Mouse (Mus musculus) G1E (cell line): ENCODE data around the gene Rab10.
"Not testable (repeated sequence)": the region's sequence is repeated elsewhere in the genome, so short reads cannot be mapped to it uniquely, and the experiment has no call there.

ENCODE experiments used
- CTCF ChIP-seq: IDR thresholded peaks from 2 replicates; pipeline ENCODE4 v1.5.1; 2012; ENCODE audit warnings: low read depth, low read length, inconsistent platforms, mixed read lengths
- GATA1 ChIP-seq: IDR thresholded peaks from 2 replicates; pipeline ENCODE4 v1.6.1; 2012; ENCODE audit warnings: borderline replicate concordance, low read length, inconsistent platforms, mixed read lengths
- POLR2AphosphoS5 ChIP-seq: IDR thresholded peaks from 2 replicates; pipeline ENCODE4 v1.6.1; 2012; ENCODE audit warnings: low read depth, low read length, inconsistent platforms; ENCODE audit not compliant: insufficient replicate concordance
- TAL1 ChIP-seq: conservative IDR thresholded peaks from 2 replicates; pipeline ENCODE4 v1.6.1; 2012; ENCODE audit warnings: low read depth, low read length, inconsistent platforms, mixed read lengths

- not testable (repeated sequence) for TF ChIP-seq CTCF, TAL1, GATA1, POLR2AphosphoS5
Measured at GRCm38 (mm10) chr12:3297622-3298021, 12.1 kb downstream of the Rab10 start.
